Mouse (Mus musculus) heart, embryonic 14.5 days (tissue): Measurements from ENCODE around the gene Klhl22. TPM values are rescaled to one million over a fixed set of nuclear protein-coding genes. Genes with fewer than 3 reads are reported as not detected.
A peak's percentile ranks its signal among the peaks of the same experiment; 100 is the strongest.

Source experiments
- ATAC-seq: fragments of 200-750 bp; cut with Nextera tagmentation; 2 replicates; pipeline ENCODE4 v1.8.0; 2017; ENCODE audit warnings: low read depth, moderate TSS enrichment; ENCODE audit not compliant: insufficient number of reproducible peaks, insufficient read depth, low FRiP score
- H3K27ac ChIP-seq, 2 experiments: fragments of 200-500 bp in 1 of 2; fragments of 300-500 bp in 1 of 2; sonication (generic) in 1 of 2; replicated peaks in 1 of 2; 2 replicates each; pipeline ENCODE4 v1.5.1; 2012 to 2014; ENCODE audit warnings: low read depth in 2 of 2, low read length in 2 of 2, control low read depth in 1 of 2, mild to moderate bottlenecking in 1 of 2, mixed read lengths in 1 of 2; ENCODE audit not compliant: control insufficient read depth in 1 of 2, insufficient read depth in 1 of 2
- H3K27me3 ChIP-seq: fragments of 300-500 bp; sonication (generic); 2 replicates; pipeline ENCODE4 v1.6.1; 2014; ENCODE audit warnings: mild to moderate bottlenecking, low read length, control low read depth; ENCODE audit not compliant: control insufficient read depth, insufficient read depth
- H3K36me3 ChIP-seq: fragments of 300-500 bp; sonication (generic); 2 replicates; pipeline ENCODE4 v1.6.1; 2014; ENCODE audit warnings: mild to moderate bottlenecking, control low read depth, low read length, mixed read lengths; ENCODE audit not compliant: control insufficient read depth, insufficient read depth
- H3K4me1 ChIP-seq, 2 experiments: fragments of 200-500 bp in 1 of 2; fragments of 300-500 bp in 1 of 2; sonication (generic) in 1 of 2; 2 replicates each; pipeline ENCODE4 v1.6.1; 2012 to 2014; ENCODE audit warnings: low read length in 2 of 2, control low read depth in 1 of 2, mixed read lengths in 1 of 2; ENCODE audit not compliant: control insufficient read depth in 2 of 2, insufficient read depth in 2 of 2
- H3K4me2 ChIP-seq: fragments of 300-500 bp; sonication (generic); 2 replicates; pipeline ENCODE4 v1.6.1; 2014; ENCODE audit warnings: mild to moderate bottlenecking, low read length
- H3K4me3 ChIP-seq, 2 experiments: fragments of 200-500 bp in 1 of 2; fragments of 300-500 bp in 1 of 2; sonication (generic) in 1 of 2; 2 replicates each; pipeline ENCODE4 v1.5.1; 2012 to 2014; ENCODE audit warnings: low read length in 2 of 2, mild to moderate bottlenecking in 2 of 2, control low read depth in 1 of 2, low read depth in 1 of 2, moderate library complexity in 1 of 2; ENCODE audit not compliant: control insufficient read depth in 1 of 2, insufficient read depth in 1 of 2
- H3K9ac ChIP-seq: fragments of 300-500 bp; sonication (generic); 2 replicates; pipeline ENCODE4 v1.6.1; 2014; ENCODE audit warnings: mild to moderate bottlenecking, low read length
- H3K9me3 ChIP-seq: fragments of 300-500 bp; sonication (generic); 2 replicates; pipeline ENCODE4 v1.6.1; 2016; ENCODE audit warnings: low read length, control low read depth; ENCODE audit not compliant: control insufficient read depth
- WGBS: fragments of 180-500 bp; shearing (Covaris S2); extraction: QIAGEN DNeasy Blood & Tissue Kit; methylation state at CpG from one replicate; pipeline ENCODE4 v1.1.7; 2014; 5-methylcytosine and 5-hydroxymethylcytosine counted together
- polyA plus RNA-seq: library from polyadenylated mRNA; unstranded; fragments of >200 nt; fragmentation: Nextera tagmentation; extraction: Ambion mirVana; gene quantifications from 2 replicates; pipeline ENCODE4 v1.2.1, GENCODE M21; 2014

The Klhl22 gene
- polyA plus RNA-seq, 1 experiment from 2014 or later, result 43.6 TPM

DNA sequence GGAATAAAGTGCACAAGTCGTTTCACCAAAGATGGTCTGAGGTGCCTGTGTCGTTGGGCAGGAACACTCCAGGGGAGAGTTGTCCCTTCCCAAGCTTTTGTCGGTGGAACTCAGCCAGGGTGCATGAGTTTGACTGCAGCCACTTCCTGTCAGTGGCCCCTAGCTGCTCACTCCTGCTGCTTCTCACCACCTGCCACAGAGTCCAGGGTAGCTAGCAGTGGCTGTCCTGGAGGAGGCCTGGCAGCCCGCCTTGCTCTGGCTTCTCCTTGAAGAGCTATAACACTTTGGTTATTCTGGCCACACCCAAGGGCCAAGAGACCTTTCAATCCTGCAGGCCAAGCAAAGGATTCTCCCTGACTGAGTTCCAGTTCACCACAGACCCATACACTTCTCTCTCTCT, 23.3 kb upstream of the Klhl22 start:
- 0 out of 4 replicates have a peak, but pooled peaks cover 0 to 2% of the 10 kb centered on the region in 2 experiments for H3K4me1 ChIP-seq
- peaks cover 6% of the 10 kb centered on the region for H3K27me3 ChIP-seq
- no peak overlapping the region for H3K4me2 ChIP-seq
- H3K36me3 ChIP-seq, result no peaks in the 10 kb centered on the region
- H3K27ac ChIP-seq, result no peak overlapping the region
- no peak for ATAC-seq
- H3K9ac ChIP-seq, result no peak overlapping the region
- 47% methylated on average over 4 of the region's 4 CpGs for WGBS
- no peak overlapping the region for H3K4me3 ChIP-seq
- H3K9me3 ChIP-seq, result no peaks in the 10 kb centered on the region

DNA sequence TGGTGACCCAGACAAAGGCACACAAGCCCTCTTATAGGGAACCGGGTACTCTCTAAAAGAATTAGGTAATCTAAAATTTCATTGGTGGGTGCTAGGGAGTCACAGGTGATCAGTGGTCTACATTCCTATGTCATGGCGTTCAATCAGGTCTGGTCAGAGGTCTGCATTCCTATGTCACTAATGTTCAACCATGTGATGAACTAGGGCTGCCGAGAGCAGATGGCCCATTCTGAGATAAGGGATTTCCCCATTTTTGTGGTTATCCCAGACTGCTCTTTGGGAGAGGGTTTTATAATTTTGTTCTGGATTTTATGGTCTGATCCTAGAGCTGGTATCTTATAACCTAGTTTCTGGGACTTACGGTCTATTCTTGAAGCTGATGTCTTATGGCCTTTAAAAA, 19.3 kb upstream of the Klhl22 start:
- H3K4me3 ChIP-seq, result no peak overlapping the region
- H3K4me2 ChIP-seq, result no peak overlapping the region
- no peaks in the 10 kb centered on the region for H3K36me3 ChIP-seq
- no peaks in the 10 kb centered on the region for H3K27me3 ChIP-seq
- no peaks in the 10 kb centered on the region for H3K4me1 ChIP-seq
- no peak for ATAC-seq
- no peak overlapping the region for H3K9ac ChIP-seq
- WGBS, result 72% methylated on average over 4 of the region's 4 CpGs
- peaks cover under 1% of the 10 kb centered on the region; the same call in 1 of the 2 replicates for H3K9me3 ChIP-seq
- H3K27ac ChIP-seq, result no peak overlapping the region

DNA sequence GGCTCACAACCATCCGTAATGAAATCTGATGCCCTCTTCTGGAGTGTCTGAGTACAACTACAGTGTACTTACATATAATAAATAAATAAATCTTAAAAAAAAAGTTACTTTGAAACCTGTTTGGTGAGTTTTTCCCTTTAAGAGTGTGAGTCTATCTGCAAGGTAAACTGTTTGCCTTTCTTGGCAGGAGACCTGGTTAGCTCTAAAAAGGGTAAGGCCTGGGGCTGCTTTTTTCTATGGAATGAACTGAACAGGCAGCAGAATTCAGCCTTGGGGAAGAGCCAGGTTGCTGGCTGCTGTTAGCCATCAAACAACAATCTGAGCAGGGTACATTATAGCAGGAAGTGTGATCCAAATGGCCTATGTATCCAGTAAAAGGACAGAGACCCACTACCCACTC, 16.6 kb upstream of the Klhl22 start:
- Histone ChIP-seq H3K4me2 (no peak overlapping the region), H3K9ac (no peak overlapping the region), H3K27me3 (no peaks in the 10 kb centered on the region), H3K4me3 (no peak overlapping the region), H3K36me3 (no peaks in the 10 kb centered on the region), H3K27ac (no peak overlapping the region), H3K9me3 (peaks cover 5% of the 10 kb centered on the region; the same call in 1 of the 2 replicates), H3K4me1 (no peaks in the 10 kb centered on the region)
- WGBS, result 92% methylated on average over 1 of the region's 1 CpGs
- no peak for ATAC-seq

DNA sequence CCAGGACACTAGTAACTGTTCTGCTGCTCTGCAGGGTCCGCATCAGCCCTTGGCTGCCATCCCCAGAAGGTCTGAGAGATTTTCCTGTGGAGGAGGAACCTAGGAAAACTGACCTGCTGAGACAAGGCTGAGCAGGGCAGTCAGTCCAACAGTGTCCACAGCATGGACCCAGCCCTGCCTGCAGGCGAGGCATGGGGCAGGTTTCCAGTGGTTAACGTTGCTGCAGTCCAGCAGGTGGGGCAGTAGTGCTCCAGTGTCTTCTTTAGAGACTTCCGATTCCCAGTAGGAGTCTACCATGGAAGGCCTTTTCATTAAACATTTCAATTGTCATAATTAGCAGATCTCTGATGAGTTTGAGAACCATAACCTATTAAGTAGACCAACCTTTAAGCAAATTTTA, 16.1 kb upstream of the Klhl22 start:
- WGBS, result 46% methylated on average over 4 of the region's 4 CpGs
- no peak for ATAC-seq

DNA sequence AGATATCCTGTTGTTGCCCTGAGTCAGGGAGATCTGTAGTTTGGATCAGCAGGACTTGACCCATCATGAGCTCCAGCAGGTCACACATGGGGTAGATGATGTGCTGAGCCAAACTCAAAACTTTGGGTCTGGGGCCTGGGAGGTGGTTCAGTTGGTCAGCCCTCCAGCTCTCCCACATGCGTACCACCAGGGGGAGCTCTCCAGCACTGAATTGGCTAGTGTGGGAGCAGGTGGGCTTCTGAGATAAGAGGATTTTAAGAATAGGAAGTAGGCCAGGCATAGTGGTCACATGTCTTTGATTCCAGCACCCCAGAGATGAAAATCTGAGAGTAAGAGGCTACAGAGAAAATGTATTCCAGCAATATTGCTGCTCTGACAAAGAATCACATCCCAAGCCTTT, 14.9 kb upstream of the Klhl22 start:
- Histone ChIP-seq H3K9ac (no peak overlapping the region), H3K27ac (no peak overlapping the region), H3K27me3 (no peaks in the 10 kb centered on the region), H3K4me2 (no peak overlapping the region), H3K36me3 (no peaks in the 10 kb centered on the region), H3K4me3 (no peak overlapping the region), H3K9me3 (peaks cover 5% of the 10 kb centered on the region; the same call in 1 of the 2 replicates), H3K4me1 (no peaks in the 10 kb centered on the region)
- no peak for ATAC-seq
- 7% methylated on average over 1 of the region's 1 CpGs for WGBS

More for the DNA sequence above, 16.1 kb upstream of the Klhl22 start:
- H3K4me3 ChIP-seq, result no peak overlapping the region
- H3K36me3 ChIP-seq, result no peaks in the 10 kb centered on the region
- H3K9me3 ChIP-seq, result peaks cover 5% of the 10 kb centered on the region; the same call in 1 of the 2 replicates
- no peak overlapping the region for H3K9ac ChIP-seq
- no peaks in the 10 kb centered on the region for H3K27me3 ChIP-seq
- no peaks in the 10 kb centered on the region for H3K4me1 ChIP-seq
- H3K4me2 ChIP-seq, result no peak overlapping the region
- no peak overlapping the region for H3K27ac ChIP-seq

DNA sequence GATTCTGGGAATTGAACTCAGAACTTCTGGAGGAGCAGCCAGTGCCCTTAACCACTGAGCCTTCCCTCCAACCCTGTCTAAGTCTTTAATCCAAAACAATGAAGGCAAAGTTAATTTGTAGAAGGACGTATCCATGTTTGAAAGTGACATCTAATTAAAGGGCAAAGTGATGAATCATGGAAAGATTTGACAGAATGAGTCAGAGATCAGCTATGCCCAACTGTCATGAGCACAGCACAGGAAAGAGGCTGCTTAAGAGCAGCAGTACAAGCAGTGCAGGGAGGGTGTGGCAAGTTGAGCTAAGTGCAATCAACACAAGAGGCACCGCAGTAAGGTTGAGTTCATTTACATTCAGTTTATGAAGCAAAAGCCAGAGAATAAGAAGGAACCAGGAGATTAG, 14.4 kb upstream of the Klhl22 start:
- WGBS, result 64% methylated on average over 2 of the region's 2 CpGs
- H3K27ac ChIP-seq, result no peak overlapping the region
- no peak overlapping the region for H3K9ac ChIP-seq
- no peak overlapping the region for H3K4me2 ChIP-seq
- ATAC-seq, result no peak
- peaks cover 5% of the 10 kb centered on the region; the same call in 1 of the 2 replicates for H3K9me3 ChIP-seq
- H3K4me3 ChIP-seq, result no peak overlapping the region
- H3K4me1 ChIP-seq, result no peaks in the 10 kb centered on the region
- H3K27me3 ChIP-seq, result no peaks in the 10 kb centered on the region
- no peaks in the 10 kb centered on the region for H3K36me3 ChIP-seq

DNA sequence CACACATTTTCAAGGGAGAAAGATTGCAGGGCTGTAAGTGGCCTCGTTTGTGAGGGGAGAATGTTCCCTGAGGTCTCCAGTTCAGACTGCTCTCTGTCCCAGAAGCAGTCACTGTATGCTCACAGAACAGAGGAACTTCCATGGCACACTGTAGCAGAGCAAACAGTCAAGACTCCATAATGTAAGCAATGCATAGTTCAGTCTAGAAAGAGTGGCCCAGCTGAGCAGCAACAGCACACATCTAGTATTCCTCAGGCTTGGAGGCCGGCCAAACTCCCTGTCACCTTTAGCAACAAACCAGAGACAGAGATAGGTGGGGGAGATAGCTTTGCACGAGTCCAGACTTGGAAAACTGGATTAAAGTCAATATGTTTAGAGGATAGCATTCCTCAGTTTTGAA, 6.4 kb upstream of the Klhl22 start:
- Histone ChIP-seq H3K4me1 (peaks cover 5 to 7% of the 10 kb centered on the region in 2 experiments), H3K4me2 (no peak overlapping the region), H3K27ac (peak overlapping the region; percentile 67 to 81), H3K9me3 (no peaks in the 10 kb centered on the region), H3K4me3 (no peak overlapping the region), H3K27me3 (no peaks in the 10 kb centered on the region), H3K9ac (0 out of 2 replicates have a peak overlapping the region, but pooled peaks have one; percentile 30), H3K36me3 (no peaks in the 10 kb centered on the region)
- no peak for ATAC-seq
- 2% methylated on average over 3 of the region's 3 CpGs for WGBS

DNA sequence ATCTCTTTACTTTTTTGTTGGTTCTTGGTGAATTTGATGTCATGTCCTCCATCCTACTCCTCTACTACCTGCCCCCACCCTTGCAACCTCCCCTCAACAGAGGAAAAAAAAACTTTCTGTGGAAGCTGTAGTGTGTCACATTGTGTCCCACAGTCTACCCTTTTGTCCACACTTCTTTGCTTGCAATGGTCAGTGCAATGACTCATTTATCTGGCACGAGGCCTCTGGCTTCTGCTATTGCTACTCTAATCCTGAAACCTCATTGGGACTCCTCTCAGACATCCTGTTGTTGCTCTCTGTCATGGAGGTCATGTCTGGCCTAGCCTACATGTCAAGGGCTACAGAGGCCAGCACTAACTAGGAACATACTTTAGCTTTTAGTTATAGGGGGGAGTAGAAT, 5.7 kb upstream of the Klhl22 start:
- Histone ChIP-seq H3K9ac (no peak overlapping the region), H3K9me3 (no peaks in the 10 kb centered on the region), H3K4me2 (no peak overlapping the region), H3K27ac (peak overlapping the region; percentile 67 to 81; a peak in 3 of 4 replicates), H3K4me3 (no peak overlapping the region), H3K27me3 (no peaks in the 10 kb centered on the region), H3K36me3 (no peaks in the 10 kb centered on the region), H3K4me1 (peaks cover 5 to 8% of the 10 kb centered on the region in 2 experiments)
- no peak for ATAC-seq
- WGBS, result 29% methylated on average over 1 of the region's 1 CpGs
